ENCODE assay signal across 8 mouse cellular contexts in genomic region chr3:156561524-156562423, GRCm38 (mm10). TPM values are rescaled to one million over a fixed set of nuclear protein-coding genes. Genes with fewer than 3 reads are reported as not detected.
DNase-seq lines count a peak whose midpoint lies in the region; ATAC-seq and TF ChIP-seq lines count a peak whose summit lies in the region.

Gene Negr1 (plus strand): TSS chr3:156561794.

- WGBS in hindbrain, embryonic 15.5 days: under 1% methylated on average over 76 of the region's 79 CpGs

- H3K9ac ChIP-seq in hindbrain, embryonic 15.5 days: peak within 1 kb of the TSS; percentile 86

- H3K4me2 ChIP-seq in hindbrain, embryonic 15.5 days: peak within 1 kb of the TSS; percentile 84

- TF ChIP-seq POLR2A in cortical plate, adult 2 months (IDR thresholded peaks at IDR 0.05; ENCODE audit: extremely low read depth, insufficient read depth, low read length): no peak

- H3K4me1 ChIP-seq in cortical plate, adult 2 months (ENCODE audit: control insufficient read depth, insufficient read depth, low read length): peaks cover 5% of the 10 kb centered on the region
- H3K4me1 ChIP-seq in hindbrain, embryonic 15.5 days (replicated peaks): peaks cover 22% of the 10 kb centered on the region

- no peaks in the 10 kb centered on the region for H3K36me3 ChIP-seq in hindbrain, embryonic 15.5 days

- no peaks in the 10 kb centered on the region for H3K9me3 ChIP-seq in hindbrain, embryonic 15.5 days

- peak; percentile 84 for ATAC-seq in hindbrain, embryonic 15.5 days (ENCODE audit: low FRiP score, low read depth)
- ATAC-seq in megakaryocyte, adult 5-6 weeks (ENCODE audit: poor library complexity, severe bottlenecking): peak; percentile 55

- no peaks in the 10 kb centered on the region for H3K27me3 ChIP-seq in hindbrain, embryonic 15.5 days

- peak within 1 kb of the TSS; percentile 99 for H3K27ac ChIP-seq in cortical plate, adult 2 months (ENCODE audit: insufficient read depth, low read length)
- peak within 1 kb of the TSS; percentile 97 for H3K27ac ChIP-seq in hindbrain, embryonic 15.5 days (replicated peaks)

- TF ChIP-seq CTCF in cortical plate, adult 2 months (IDR thresholded peaks at IDR 0.05; ENCODE audit: extremely low read depth, insufficient read depth, low read length): no peak

- peak within 1 kb of the TSS; percentile 53 for H3K4me3 ChIP-seq in cortical plate, adult 2 months (ENCODE audit: insufficient read depth, low read length)
- peak within 1 kb of the TSS; percentile 69 for H3K4me3 ChIP-seq in hindbrain, embryonic 15.5 days

- peak; percentile 60 for DNase-seq in adrenal gland, adult 2 months
- peak; percentile 3 to 24 for DNase-seq in gastrocnemius, adult 8-10 months (ENCODE audit: low spot score in 2 of 2)
- peak; percentile 69 to 82 for DNase-seq in left cerebral cortex, adult 8-10 months (ENCODE audit: low spot score in 2 of 2)
- DNase-seq in right cerebral cortex, postnatal 10 days (ENCODE audit: low spot score in 2 of 2): peak; percentile 92 to 93
- no peak for DNase-seq in thymus, postnatal 10 days (ENCODE audit: low spot score in 2 of 2)

RNA-seq across cellular contexts. Expression of gene Negr1, which starts in this region (rescaled TPM):
- total RNA-seq in adrenal gland, adult 2 months (2021): 1 to 10 TPM; 7.8 to 9.0 TPM
- 0.83 and 1.5 TPM in 2 replicates for polyA plus RNA-seq in adrenal gland, adult 2 months (2012; rRNA removed)
- 86.0 and 93.8 TPM in 2 replicates for polyA plus RNA-seq in cortical plate, adult 2 months (2012; rRNA removed)
- 1 to 10 TPM in 1 of 4 experiments, under 1 TPM in 3; 0.22 to 1.2 (median 0.47) TPM for total RNA-seq in gastrocnemius, adult 8-10 months (2022)
- 49.8 and 53.7 TPM in 2 replicates for polyA plus RNA-seq in hindbrain, embryonic 15.5 days (2015; fragmentation: Nextera tagmentation; extraction: Ambion mirVana)
- 100 to 1,000 TPM; 161 to 204 (median 191) TPM for total RNA-seq in left cerebral cortex, adult 8-10 months (2022)
- 0.05 and 0.18 TPM in 2 replicates for total RNA-seq in megakaryocyte, adult 5-6 weeks (2015)
- total RNA-seq in megakaryocyte, adult 5-6 weeks (2017): 0.04 and 0.62 TPM in 2 replicates

Comparison
In these comparisons a context has a peak if more than half of its experiments do, and no peak if none do; other contexts are left out.
1. RNA of gene Negr1 (total RNA-seq): 161 to 204 TPM in left cerebral cortex, adult 8-10 months; 7.8 to 9.0 TPM in adrenal gland, adult 2 months, 0.22 to 1.2 TPM in gastrocnemius, adult 8-10 months and 0.04 to 0.62 TPM in megakaryocyte, adult 5-6 weeks; every median in the first group is over 10 times any median in the second.
2. RNA of gene Negr1 (polyA plus RNA-seq): 86.0 to 93.8 TPM in cortical plate, adult 2 months and 49.8 to 53.7 TPM in hindbrain, embryonic 15.5 days; 0.83 to 1.5 TPM in adrenal gland, adult 2 months; every median in the first group is over 10 times any median in the second.
3. Peak in ATAC-seq in megakaryocyte, adult 5-6 weeks; RNA of the gene not detected or under 1 TPM.
4. DNase-seq: peak in adrenal gland, adult 2 months (single experiment), gastrocnemius, adult 8-10 months (2 of 2), left cerebral cortex, adult 8-10 months (2 of 2) and right cerebral cortex, postnatal 10 days (2 of 2); none in thymus, postnatal 10 days (0 of 2).